Mouse (Mus musculus): Measurements from ENCODE around the gene Dlk2. TPM values are rescaled to one million over a fixed set of nuclear protein-coding genes. Genes with fewer than 3 reads are reported as not detected.

Gene Dlk2
- polyA plus RNA-seq, 2 experiments = 0.02 TPM; not detected in 1

DNA sequence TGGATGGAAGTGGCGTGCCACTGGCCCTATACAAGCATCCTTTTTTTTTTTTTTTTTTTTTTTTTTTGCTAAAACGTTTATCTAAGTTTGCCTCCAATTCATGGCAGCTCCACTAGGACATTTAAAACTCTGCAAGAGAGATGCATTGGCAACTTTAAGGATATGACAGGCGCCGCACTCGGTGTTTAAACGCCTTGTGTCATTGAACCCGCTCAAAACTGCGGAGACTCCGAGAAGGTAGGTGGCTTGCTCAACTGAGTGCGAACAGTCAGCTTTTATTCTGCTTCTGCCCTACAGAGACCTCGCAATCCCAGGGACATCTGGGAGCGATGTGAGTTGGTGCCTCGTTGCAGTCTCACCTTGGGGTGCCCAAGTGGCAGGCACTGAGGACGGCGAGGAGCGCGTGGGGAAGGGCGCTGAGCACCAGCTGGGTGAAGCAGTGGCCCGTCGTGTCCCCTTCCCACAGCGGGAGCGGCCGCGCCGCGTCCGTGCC lies 30.2 kb downstream of the Dlk2 start:
- Histone ChIP-seq H3K4me3 (ENCODE audit: insufficient read depth in 1 of 2, low read depth in 2 of 2, low read length in 2 of 2) (peak overlapping the region; percentile 62 to 68), H3K27ac (no peak overlapping the region), H3K9me3 (ENCODE audit: control insufficient read depth, low read length) (no peaks in the 10 kb centered on the region), H3K27me3 (ENCODE audit: control insufficient read depth, insufficient read depth, low read length) (no peaks in the 10 kb centered on the region), H3K36me3 (replicated peaks; ENCODE audit: control insufficient read depth, insufficient read depth, low read depth) (no peaks in the 10 kb centered on the region), H3K4me1 (replicated peaks; ENCODE audit: control insufficient read depth in 2 of 2, insufficient read depth in 2 of 2, low read length in 1 of 2) (peaks cover 8 to 18% of the 10 kb centered on the region in 2 experiments), H3K9ac (replicated peaks) (peak overlapping the region; percentile 64), H3K4me2 (ENCODE audit: low read depth) (peak overlapping the region; percentile 77)
- peak in 1 of 3 experiments; percentile 28 for DNase-seq (ENCODE audit: low read depth in 3 of 3, low spot score in 3 of 3)
- WGBS (ENCODE audit: insufficient replicate concordance) = 6% methylated on average over 27 of the region's 27 CpGs
- no peak for ATAC-seq (ENCODE audit: insufficient read depth)
- TF ChIP-seq EP300 (IDR thresholded peaks at IDR 0.05; ENCODE audit: low read depth) (no peak), CTCF (IDR thresholded peaks at IDR 0.05; ENCODE audit: low read depth) (no peak)

DNA sequence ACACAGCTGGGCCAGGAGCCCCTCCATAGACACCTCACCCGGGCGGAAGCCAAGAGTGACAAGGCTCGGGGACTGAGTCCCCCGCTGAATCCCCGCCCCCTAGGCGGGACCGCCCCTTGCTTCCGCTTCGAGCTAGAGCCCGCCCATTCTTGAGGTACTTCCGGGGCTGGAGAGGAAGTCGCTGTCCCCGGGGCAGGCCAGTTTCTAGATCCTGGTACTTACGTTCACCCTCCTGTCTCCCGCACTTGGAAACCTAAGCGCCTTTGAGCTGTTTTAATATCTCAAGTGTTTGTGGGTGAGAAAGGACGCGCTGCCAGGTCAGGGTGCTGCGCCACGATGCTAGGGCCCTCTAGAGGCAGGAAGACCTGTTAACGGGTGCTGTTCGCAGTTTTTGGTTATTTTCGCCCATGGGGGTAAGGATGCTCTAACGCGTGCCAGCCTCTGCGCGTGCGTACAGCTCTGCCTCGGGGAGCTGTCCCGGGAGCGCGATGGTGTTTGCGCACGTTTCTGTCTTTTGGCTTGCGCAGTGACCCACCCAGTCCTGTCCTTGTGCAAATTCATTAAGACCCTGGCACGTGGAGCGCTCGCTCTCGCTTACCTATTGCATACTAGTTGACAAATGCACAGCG lies 30.8 kb downstream of the Dlk2 start, which contains the start of gene Abcc10:
Abcc10 (minus strand) TSS at position 447 of the 629 bp plus-strand sequence.
- peaks cover 8 to 19% of the 10 kb centered on the region in 2 experiments for H3K4me1 ChIP-seq (replicated peaks; ENCODE audit: control insufficient read depth in 2 of 2, insufficient read depth in 2 of 2, low read length in 1 of 2)
- peak within 1 kb of the TSS; percentile 64 for H3K9ac ChIP-seq (replicated peaks)
- ATAC-seq (ENCODE audit: insufficient read depth) (peak; percentile 98), DNase-seq (ENCODE audit: low read depth in 3 of 3, low spot score in 3 of 3) (peak; percentile 86 to 94 (median 87))
- no peaks in the 10 kb centered on the region for H3K9me3 ChIP-seq (ENCODE audit: control insufficient read depth, low read length)
- no peaks in the 10 kb centered on the region for H3K36me3 ChIP-seq (replicated peaks; ENCODE audit: control insufficient read depth, insufficient read depth, low read depth)
- H3K27me3 ChIP-seq (ENCODE audit: control insufficient read depth, insufficient read depth, low read length) = no peaks in the 10 kb centered on the region
- under 1% methylated on average over 40 of the region's 40 CpGs for WGBS (ENCODE audit: insufficient replicate concordance)
- peak within 1 kb of the TSS; percentile 77 for H3K4me2 ChIP-seq (ENCODE audit: low read depth)
- peak within 1 kb of the TSS; percentile 85 for H3K27ac ChIP-seq
- TF ChIP-seq CTCF (IDR thresholded peaks at IDR 0.05; ENCODE audit: low read depth) = peak; percentile 54
- no peak for TF ChIP-seq EP300 (IDR thresholded peaks at IDR 0.05; ENCODE audit: low read depth)
- H3K4me3 ChIP-seq (ENCODE audit: insufficient read depth in 1 of 2, low read depth in 2 of 2, low read length in 2 of 2) = peak within 1 kb of the TSS; percentile 62 to 68

DNA sequence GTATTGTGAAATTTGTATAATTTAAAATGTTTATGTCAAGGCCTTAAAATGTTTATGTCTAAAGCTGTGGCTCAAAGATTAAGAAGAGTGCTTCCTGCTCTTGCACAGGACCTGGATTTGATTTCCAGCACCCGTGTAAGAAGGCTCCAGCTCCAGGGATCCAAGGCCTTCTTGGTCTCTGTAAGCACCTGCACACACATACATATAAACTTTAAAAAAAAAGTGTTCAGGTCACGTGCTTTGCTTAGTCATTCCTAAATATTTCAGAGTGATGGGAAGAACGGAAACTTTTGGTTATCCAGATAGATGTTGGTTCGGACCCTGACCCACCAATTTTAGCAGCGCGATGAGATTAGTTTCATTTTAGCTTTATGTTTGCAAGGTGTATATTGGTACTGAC lies 31.5 kb downstream of the Dlk2 start:
- Histone ChIP-seq H3K9me3 (ENCODE audit: control insufficient read depth, low read length) (no peaks in the 10 kb centered on the region), H3K36me3 (replicated peaks; ENCODE audit: control insufficient read depth, insufficient read depth, low read depth) (no peaks in the 10 kb centered on the region), H3K27me3 (ENCODE audit: control insufficient read depth, insufficient read depth, low read length) (no peaks in the 10 kb centered on the region), H3K4me1 (replicated peaks; ENCODE audit: control insufficient read depth in 2 of 2, insufficient read depth in 2 of 2, low read length in 1 of 2) (peaks cover 8 to 19% of the 10 kb centered on the region in 2 experiments), H3K4me3 (ENCODE audit: insufficient read depth in 1 of 2, low read depth in 2 of 2, low read length in 2 of 2) (peak overlapping the region; percentile 35 to 62; a peak in 3 of 4 replicates), H3K27ac (peak overlapping the region; percentile 57), H3K4me2 (ENCODE audit: low read depth) (peak overlapping the region; percentile 77), H3K9ac (replicated peaks) (peak overlapping the region; percentile 61; the same call in 1 of the 2 replicates)
- DNase-seq (ENCODE audit: low read depth in 3 of 3, low spot score in 3 of 3) (no peak), ATAC-seq (ENCODE audit: insufficient read depth) (no peak)
- WGBS (ENCODE audit: insufficient replicate concordance) = 61% methylated on average over 6 of the region's 6 CpGs
- TF ChIP-seq EP300 (IDR thresholded peaks at IDR 0.05; ENCODE audit: low read depth) (no peak), CTCF (IDR thresholded peaks at IDR 0.05; ENCODE audit: low read depth) (no peak)

DNA sequence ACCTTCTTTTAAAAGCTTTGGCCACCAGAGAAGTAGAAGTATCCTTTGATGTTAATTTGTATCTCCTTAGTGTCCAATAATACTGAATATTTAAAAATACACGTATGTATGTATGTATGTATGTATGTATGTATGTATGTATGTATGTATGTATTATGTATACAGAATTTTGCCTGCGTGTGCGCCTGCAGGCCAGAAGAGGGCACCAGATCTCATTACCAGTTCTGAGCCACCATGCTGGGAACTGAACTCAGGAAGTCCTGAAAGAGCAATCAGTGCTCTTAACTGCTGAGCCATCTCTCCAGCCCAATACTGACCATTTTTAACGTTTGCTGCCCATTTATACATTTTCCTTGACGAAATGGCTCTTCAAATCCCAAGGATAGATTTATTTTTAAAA lies 39.3 kb downstream of the Dlk2 start:
- WGBS (ENCODE audit: insufficient replicate concordance) = 13% methylated on average over 5 of the region's 5 CpGs
- no peaks in the 10 kb centered on the region for H3K27me3 ChIP-seq (ENCODE audit: control insufficient read depth, insufficient read depth, low read length)
- H3K9ac ChIP-seq (replicated peaks) = no peak overlapping the region
- H3K4me1 ChIP-seq (replicated peaks; ENCODE audit: control insufficient read depth in 2 of 2, insufficient read depth in 2 of 2, low read length in 1 of 2) = peaks cover 2 to 9% of the 10 kb centered on the region in 2 experiments
- DNase-seq (ENCODE audit: low read depth in 3 of 3, low spot score in 3 of 3) (no peak), ATAC-seq (ENCODE audit: insufficient read depth) (no peak)
- H3K27ac ChIP-seq = no peak overlapping the region
- no peaks in the 10 kb centered on the region for H3K36me3 ChIP-seq (replicated peaks; ENCODE audit: control insufficient read depth, insufficient read depth, low read depth)
- no peak overlapping the region for H3K4me2 ChIP-seq (ENCODE audit: low read depth)
- H3K4me3 ChIP-seq (ENCODE audit: insufficient read depth in 1 of 2, low read depth in 2 of 2, low read length in 2 of 2) = no peak overlapping the region
- no peaks in the 10 kb centered on the region for H3K9me3 ChIP-seq (ENCODE audit: control insufficient read depth, low read length)
- TF ChIP-seq EP300 (IDR thresholded peaks at IDR 0.05; ENCODE audit: low read depth) (no peak), CTCF (IDR thresholded peaks at IDR 0.05; ENCODE audit: low read depth) (peak; percentile 70)

DNA sequence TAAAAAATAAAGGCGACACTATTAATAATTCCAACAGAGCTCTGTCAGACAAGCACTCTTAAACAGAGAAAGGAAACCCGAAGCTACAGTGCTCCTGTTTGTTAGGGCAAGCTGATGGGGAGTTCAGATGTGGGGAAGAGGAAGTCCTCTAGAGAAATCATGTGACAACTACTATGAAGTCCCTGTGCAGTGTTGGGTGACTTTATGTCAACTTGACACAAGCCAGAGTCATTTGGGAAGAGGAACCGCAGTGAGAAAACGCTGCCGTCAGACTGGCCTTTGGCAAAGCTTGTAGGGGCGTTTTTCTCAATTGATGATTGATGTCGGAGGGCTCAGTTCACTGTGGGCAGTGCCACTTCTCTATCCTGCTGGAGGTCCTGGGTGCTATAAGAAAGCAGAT lies 44.0 kb downstream of the Dlk2 start:
- H3K27ac ChIP-seq = no peak overlapping the region
- peaks cover 3% of the 10 kb centered on the region for H3K9me3 ChIP-seq (ENCODE audit: control insufficient read depth, low read length)
- DNase-seq (ENCODE audit: low read depth in 3 of 3, low spot score in 3 of 3) (no peak), ATAC-seq (ENCODE audit: insufficient read depth) (no peak)
- no peaks in the 10 kb centered on the region for H3K36me3 ChIP-seq (replicated peaks; ENCODE audit: control insufficient read depth, insufficient read depth, low read depth)
- H3K4me1 ChIP-seq (replicated peaks; ENCODE audit: control insufficient read depth in 2 of 2, insufficient read depth in 2 of 2, low read length in 1 of 2) = no peaks in the 10 kb centered on the region
- no peak for TF ChIP-seq CTCF (IDR thresholded peaks at IDR 0.05; ENCODE audit: low read depth)
- no peak for TF ChIP-seq EP300 (IDR thresholded peaks at IDR 0.05; ENCODE audit: low read depth)
- no peaks in the 10 kb centered on the region for H3K27me3 ChIP-seq (ENCODE audit: control insufficient read depth, insufficient read depth, low read length)
- H3K9ac ChIP-seq (replicated peaks) = no peak overlapping the region
- WGBS (ENCODE audit: insufficient replicate concordance) = 24% methylated on average over 7 of the region's 7 CpGs
- no peak overlapping the region for H3K4me3 ChIP-seq (ENCODE audit: insufficient read depth in 1 of 2, low read depth in 2 of 2, low read length in 2 of 2)
- no peak overlapping the region for H3K4me2 ChIP-seq (ENCODE audit: low read depth)
